Mouse (Mus musculus) hindbrain, embryonic 14.5 days (tissue): Measurements from ENCODE around the gene Shank3. TPM values are rescaled to one million over a fixed set of nuclear protein-coding genes. Genes with fewer than 3 reads are reported as not detected.

Experiments
- ATAC-seq: fragments of 200-750 bp; cut with Nextera tagmentation; 2 replicates; pipeline ENCODE4 v1.8.0; 2017; ENCODE audit warnings: moderate number of reproducible peaks, mild to moderate bottlenecking, moderate TSS enrichment, moderate library complexity; ENCODE audit not compliant: low FRiP score
- DNase-seq: peaks from one replicate; pipeline ENCODE4 v3.0.0-alpha.2; 2015; ENCODE audit warnings: low spot score
- H3K27ac ChIP-seq: fragments of 300-500 bp; sonication (generic); 2 replicates; pipeline ENCODE4 v1.5.1; 2014; ENCODE audit warnings: mild to moderate bottlenecking, moderate library complexity
- H3K27me3 ChIP-seq: fragments of 300-500 bp; sonication (generic); 2 replicates; pipeline ENCODE4 v1.6.1; 2014; ENCODE audit warnings: mild to moderate bottlenecking, low read length, mixed read lengths; ENCODE audit not compliant: control insufficient read depth, insufficient read depth
- H3K36me3 ChIP-seq: fragments of 300-500 bp; sonication (generic); replicated peaks from 2 replicates; pipeline ENCODE4 v1.6.1; 2014; ENCODE audit not compliant: control insufficient read depth, insufficient read depth
- H3K4me1 ChIP-seq: fragments of 300-500 bp; sonication (generic); replicated peaks from 2 replicates; pipeline ENCODE4 v1.6.1; 2014; ENCODE audit warnings: antibody characterized with exemption, low read length, mixed read lengths; ENCODE audit not compliant: control insufficient read depth, insufficient read depth
- H3K4me2 ChIP-seq: fragments of 300-500 bp; sonication (generic); replicated peaks from 2 replicates; pipeline ENCODE4 v1.6.1; 2014; ENCODE audit warnings: mild to moderate bottlenecking, moderate library complexity
- H3K4me3 ChIP-seq: fragments of 300-500 bp; sonication (generic); replicated peaks from 2 replicates; pipeline ENCODE4 v1.5.1; 2014; ENCODE audit warnings: mild to moderate bottlenecking, low read length
- H3K9ac ChIP-seq: fragments of 300-500 bp; sonication (generic); 2 replicates; pipeline ENCODE4 v1.6.1; 2014
- H3K9me3 ChIP-seq: fragments of 300-500 bp; sonication (generic); 2 replicates; pipeline ENCODE4 v1.6.1; 2016; ENCODE audit warnings: low read length; ENCODE audit not compliant: control insufficient read depth
- WGBS: fragments of 180-500 bp; shearing (Covaris S2); extraction: QIAGEN DNeasy Blood & Tissue Kit; methylation state at CpG from one replicate; pipeline ENCODE4 v1.1.7; 2014; 5-methylcytosine and 5-hydroxymethylcytosine counted together
- polyA plus RNA-seq: library from polyadenylated mRNA; unstranded; fragments of >200 nt; fragmentation: Nextera tagmentation; extraction: Ambion mirVana; gene quantifications from 2 replicates; pipeline ENCODE4 v1.2.1, GENCODE M21; 2014

Shank3 gene
- polyA plus RNA-seq, 1 experiment from 2014 or later: 8.6 TPM

- no peak for ATAC-seq
- H3K27me3 ChIP-seq: no peaks in the 10 kb centered on the region
- peaks cover 23% of the 10 kb centered on the region for H3K4me1 ChIP-seq
- H3K36me3 ChIP-seq: no peaks in the 10 kb centered on the region
- H3K27ac ChIP-seq: no peak overlapping the region
- DNase-seq: no peak
- no peaks in the 10 kb centered on the region for H3K9me3 ChIP-seq
- 90% methylated on average over 4 of the region's 4 CpGs for WGBS
- H3K4me2 ChIP-seq: no peak overlapping the region
- no peak overlapping the region for H3K4me3 ChIP-seq
- H3K9ac ChIP-seq: no peak overlapping the region
These were observed 4.5 kb upstream of the Shank3 start for GRCm38 (mm10) chr15:89494970-89495369.

GRCm38 (mm10) chr15:89496131-89496530 is 3.3 kb upstream of the Shank3 start:
- Histone ChIP-seq H3K9ac (no peak overlapping the region), H3K4me1 (peaks cover 32% of the 10 kb centered on the region), H3K9me3 (no peaks in the 10 kb centered on the region), H3K4me3 (no peak overlapping the region), H3K36me3 (no peaks in the 10 kb centered on the region), H3K27me3 (no peaks in the 10 kb centered on the region), H3K4me2 (no peak overlapping the region), H3K27ac (0 out of 2 replicates have a peak overlapping the region, but pooled peaks have one; percentile 26)
- ATAC-seq: no peak
- no peak for DNase-seq
- WGBS: 11% methylated on average over 4 of the region's 4 CpGs

GRCm38 (mm10) chr15:89496841-89497240 is 2.6 kb upstream of the Shank3 start:
- H3K9ac ChIP-seq: no peak overlapping the region
- no peak overlapping the region for H3K27ac ChIP-seq
- DNase-seq (no peak), ATAC-seq (no peak)
- H3K4me3 ChIP-seq: no peak overlapping the region
- no peaks in the 10 kb centered on the region for H3K27me3 ChIP-seq
- peaks cover 32% of the 10 kb centered on the region for H3K4me1 ChIP-seq
- H3K4me2 ChIP-seq: no peak overlapping the region
- H3K9me3 ChIP-seq: no peaks in the 10 kb centered on the region
- WGBS: 16% methylated on average over 2 of the region's 2 CpGs
- H3K36me3 ChIP-seq: no peaks in the 10 kb centered on the region

GRCm38 (mm10) chr15:89497391-89498048 is 1.9 kb upstream of the Shank3 start:
- ATAC-seq: no peak
- no peak for DNase-seq
- peak overlapping the region; percentile 88; the same call in 1 of the 2 replicates for H3K4me3 ChIP-seq

GRCm38 (mm10) chr15:89498049-89498960 is 1.1 kb upstream of the Shank3 start:
- Histone ChIP-seq H3K27ac (peak overlapping the region; percentile 87; the same call in 1 of the 2 replicates), H3K4me2 (peak overlapping the region; percentile 91), H3K4me1 (peaks cover 32% of the 10 kb centered on the region), H3K27me3 (no peaks in the 10 kb centered on the region), H3K9me3 (no peaks in the 10 kb centered on the region), H3K36me3 (peaks cover 4% of the 10 kb centered on the region; the same call in 1 of the 2 replicates), H3K4me3 (peak overlapping the region; percentile 88), H3K9ac (peak overlapping the region; percentile 91)
- ATAC-seq (peak; percentile 16; the same call in 1 of the 2 replicates), DNase-seq (peak; percentile 65)
- 4% methylated on average over 36 of the region's 41 CpGs for WGBS

More at GRCm38 (mm10) chr15:89497391-89498048, 1.9 kb upstream of the Shank3 start:
- 32% methylated on average over 4 of the region's 4 CpGs for WGBS
- Histone ChIP-seq H3K27ac (no peak overlapping the region), H3K9ac (no peak overlapping the region), H3K4me1 (peaks cover 32% of the 10 kb centered on the region), H3K4me2 (no peak overlapping the region), H3K27me3 (no peaks in the 10 kb centered on the region), H3K36me3 (no peaks in the 10 kb centered on the region), H3K9me3 (no peaks in the 10 kb centered on the region)

- peak overlapping the region; percentile 91 for H3K4me2 ChIP-seq
- ATAC-seq: peak; percentile 74
These were observed 379 bp downstream of the Shank3 start for GRCm38 (mm10) chr15:89499784-89500220.

GRCm38 (mm10) chr15:89500221-89500791 is 883 bp downstream of the Shank3 start:
- peaks cover 22% of the 10 kb centered on the region for H3K36me3 ChIP-seq
- peak overlapping the region; percentile 91 for H3K4me2 ChIP-seq
- peak overlapping the region; percentile 88 for H3K4me3 ChIP-seq
- peak overlapping the region; percentile 87; the same call in 1 of the 2 replicates for H3K27ac ChIP-seq
- no peaks in the 10 kb centered on the region for H3K9me3 ChIP-seq
- peak; percentile 30 for DNase-seq
- 2% methylated on average over 35 of the region's 35 CpGs for WGBS
- no peaks in the 10 kb centered on the region for H3K27me3 ChIP-seq
- H3K4me1 ChIP-seq: peaks cover 32% of the 10 kb centered on the region
- ATAC-seq: peak; percentile 34
- H3K9ac ChIP-seq: peak overlapping the region; percentile 91

More at GRCm38 (mm10) chr15:89499784-89500220, 379 bp downstream of the Shank3 start:
- Histone ChIP-seq H3K4me1 (peaks cover 32% of the 10 kb centered on the region), H3K9ac (peak overlapping the region; percentile 91), H3K9me3 (no peaks in the 10 kb centered on the region), H3K27ac (peak overlapping the region; percentile 87), H3K4me3 (peak overlapping the region; percentile 88), H3K36me3 (peaks cover 18% of the 10 kb centered on the region), H3K27me3 (no peaks in the 10 kb centered on the region)
- WGBS: under 1% methylated on average over 49 of the region's 60 CpGs
- peak; percentile 77 for DNase-seq

- Histone ChIP-seq H3K4me3 (peak overlapping the region; percentile 88; the same call in 1 of the 2 replicates), H3K36me3 (peaks cover 27% of the 10 kb centered on the region), H3K4me1 (peaks cover 27% of the 10 kb centered on the region), H3K9me3 (no peaks in the 10 kb centered on the region), H3K27ac (no peak overlapping the region), H3K9ac (no peak overlapping the region), H3K27me3 (no peaks in the 10 kb centered on the region), H3K4me2 (peak overlapping the region; percentile 91)
- ATAC-seq (no peak), DNase-seq (no peak)
- 88% methylated on average over 3 of the region's 3 CpGs for WGBS
These were observed 1.9 kb downstream of the Shank3 start for GRCm38 (mm10) chr15:89501321-89501720.

- Histone ChIP-seq H3K36me3 (peaks cover 43% of the 10 kb centered on the region), H3K27ac (no peak overlapping the region), H3K27me3 (no peaks in the 10 kb centered on the region), H3K9me3 (no peaks in the 10 kb centered on the region), H3K9ac (no peak overlapping the region), H3K4me2 (no peak overlapping the region), H3K4me3 (no peak overlapping the region), H3K4me1 (peaks cover 9% of the 10 kb centered on the region)
- DNase-seq: no peak
- ATAC-seq: no peak
- WGBS: 96% methylated on average over 9 of the region's 9 CpGs
These were observed 5.4 kb downstream of the Shank3 start for GRCm38 (mm10) chr15:89504838-89505237.
